Mouse (Mus musculus) olfactory bulb, adult 2 months (tissue): Measurements from ENCODE around the gene Trpm3. TPM values are rescaled to one million over a fixed set of nuclear protein-coding genes. Genes with fewer than 3 reads are reported as not detected.

Experiments
- H3K27ac ChIP-seq: fragments of 200-500 bp; 2 replicates; pipeline ENCODE4 v1.5.1; 2012; ENCODE audit warnings: low read depth, low read length; ENCODE audit not compliant: insufficient read depth
- H3K4me1 ChIP-seq: fragments of 200-500 bp; 2 replicates; pipeline ENCODE4 v1.6.1; 2012; ENCODE audit warnings: low read length; ENCODE audit not compliant: control insufficient read depth, insufficient read depth
- H3K4me3 ChIP-seq: fragments of 200-500 bp; 2 replicates; pipeline ENCODE4 v1.5.1; 2012; ENCODE audit warnings: mild to moderate bottlenecking, low read depth, low read length, moderate library complexity; ENCODE audit not compliant: insufficient read depth
- CTCF ChIP-seq: fragments of 200-500 bp; IDR thresholded peaks from 2 replicates; pipeline ENCODE4 v1.5.1; 2012; ENCODE audit warnings: low read depth, mild to moderate bottlenecking, low read length, moderate library complexity; ENCODE audit not compliant: insufficient read depth
- POLR2A ChIP-seq: fragments of 200-500 bp; IDR thresholded peaks from 2 replicates; pipeline ENCODE4 v1.6.1; 2012; ENCODE audit warnings: mild to moderate bottlenecking, low read depth, low read length, moderate library complexity; ENCODE audit not compliant: insufficient read depth
- WGBS: fragments of 180-500 bp; shearing (Covaris S2); methylation state at CpG from one replicate; pipeline ENCODE4 v1.1.7; 2018; 5-methylcytosine and 5-hydroxymethylcytosine counted together
- polyA plus RNA-seq: library from polyadenylated mRNA; stranded (reverse); fragments of >200 nt; gene quantifications from 2 replicates; pipeline ENCODE4 v1.2.4, GENCODE M21; 2012; ENCODE audit warnings: low replicate concordance; ENCODE audit not compliant: missing spikeins, insufficient read depth, insufficient read length

Trpm3 gene
- polyA plus RNA-seq, 1 experiment = 53.7 TPM

GRCm38 (mm10) chr19:22676206-22676605, 537.4 kb downstream of the Trpm3 start:
- 71% methylated on average over 4 of the region's 4 CpGs for WGBS
- Histone ChIP-seq H3K4me1 (no peaks in the 10 kb centered on the region; the same call in 1 of the 2 replicates), H3K4me3 (no peak overlapping the region), H3K27ac (no peak overlapping the region; the same call in 1 of the 2 replicates)
- TF ChIP-seq POLR2A = no peak
- no peak for TF ChIP-seq CTCF

DNA sequence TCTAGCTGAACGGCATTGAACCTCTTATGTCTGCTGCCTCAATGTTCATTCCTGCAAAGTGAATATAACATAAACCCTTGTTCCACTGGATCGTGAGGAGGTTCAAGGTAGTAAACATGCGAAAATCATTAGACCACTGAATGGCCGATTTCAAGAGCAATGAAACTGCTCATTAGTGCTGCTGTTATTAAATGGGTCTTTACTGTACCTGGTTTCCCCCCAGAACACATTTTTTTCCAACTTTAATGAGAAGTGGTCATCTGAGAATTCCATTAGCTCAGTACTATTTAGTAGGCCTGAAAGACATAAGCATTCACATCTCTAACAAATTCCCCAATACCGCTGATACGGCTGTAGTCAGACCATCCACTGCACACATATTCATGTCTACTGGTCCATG, 543.4 kb downstream of the Trpm3 start:
- no peaks in the 10 kb centered on the region for H3K4me1 ChIP-seq
- TF ChIP-seq POLR2A (no peak), CTCF (no peak)
- 95% methylated on average over 6 of the region's 6 CpGs for WGBS
- no peak overlapping the region for H3K27ac ChIP-seq
- no peak overlapping the region for H3K4me3 ChIP-seq

DNA sequence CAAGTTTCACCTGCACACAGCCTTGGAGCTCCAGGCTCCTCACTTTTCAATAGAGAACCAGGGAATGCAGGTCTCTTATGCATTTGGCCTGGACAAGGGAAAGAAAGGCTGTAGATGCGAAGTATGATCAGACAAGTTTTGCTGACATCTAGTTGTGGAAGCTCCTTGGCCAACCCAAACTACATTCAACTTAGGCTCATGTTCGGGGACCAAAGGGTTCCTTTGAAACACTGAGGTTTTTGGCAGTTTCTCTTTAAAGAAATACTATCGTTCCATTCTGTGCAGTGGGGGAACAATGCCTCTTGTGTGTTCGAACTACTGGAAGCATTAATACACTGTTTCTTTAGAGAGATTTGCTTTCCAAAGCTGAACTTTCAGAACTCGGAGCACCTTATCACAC, 553.1 kb downstream of the Trpm3 start:
- Histone ChIP-seq H3K27ac (no peak overlapping the region), H3K4me3 (no peak overlapping the region), H3K4me1 (peaks cover 3% of the 10 kb centered on the region; the same call in 1 of the 2 replicates)
- WGBS = 65% methylated on average over 5 of the region's 5 CpGs
- TF ChIP-seq POLR2A (no peak), CTCF (no peak)

DNA sequence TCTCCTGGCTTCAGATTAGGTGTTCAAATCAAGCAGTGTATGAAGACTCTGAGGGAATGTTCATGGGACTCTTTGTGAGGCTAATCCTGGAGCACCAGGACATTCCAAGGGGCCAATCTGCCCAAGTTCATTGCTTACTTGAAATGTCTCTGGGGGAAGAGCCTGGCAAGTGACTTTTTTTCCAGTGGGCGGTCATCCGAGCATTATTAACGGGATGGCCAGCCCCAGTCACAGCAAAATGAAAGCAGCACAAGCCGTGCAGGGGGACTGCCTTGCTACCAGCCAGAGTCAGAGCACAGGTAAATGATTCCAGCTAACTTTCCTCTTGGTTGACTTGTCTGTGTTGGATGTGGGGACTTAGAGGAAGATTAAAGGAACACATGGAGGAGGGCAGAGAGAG, 553.7 kb downstream of the Trpm3 start:
- Histone ChIP-seq H3K4me3 (no peak overlapping the region), H3K27ac (0 out of 2 replicates have a peak overlapping the region, but pooled peaks have one; percentile 33), H3K4me1 (peaks cover 3% of the 10 kb centered on the region; the same call in 1 of the 2 replicates)
- TF ChIP-seq CTCF (no peak), POLR2A (no peak)
- WGBS = 67% methylated on average over 4 of the region's 4 CpGs

- 76% methylated on average over 5 of the region's 5 CpGs for WGBS
- Histone ChIP-seq H3K4me1 (peaks cover 3% of the 10 kb centered on the region; the same call in 1 of the 2 replicates), H3K4me3 (no peak overlapping the region), H3K27ac (no peak overlapping the region)
- TF ChIP-seq CTCF (no peak), POLR2A (no peak)
Measured at GRCm38 (mm10) chr19:22692956-22693355, 554.1 kb downstream of the Trpm3 start.

GRCm38 (mm10) chr19:22695423-22695822, 556.6 kb downstream of the Trpm3 start:
- no peak for TF ChIP-seq CTCF
- no peak for TF ChIP-seq POLR2A
- H3K27ac ChIP-seq = no peak overlapping the region
- H3K4me1 ChIP-seq = peaks cover 3% of the 10 kb centered on the region; the same call in 1 of the 2 replicates
- 52% methylated on average over 2 of the region's 2 CpGs for WGBS
- H3K4me3 ChIP-seq = no peak overlapping the region

- Histone ChIP-seq H3K4me1 (no peaks in the 10 kb centered on the region), H3K4me3 (no peak overlapping the region), H3K27ac (no peak overlapping the region)
- 93% methylated on average over 4 of the region's 4 CpGs for WGBS
- no peak for TF ChIP-seq POLR2A
Measured at GRCm38 (mm10) chr19:22698737-22699136, 559.9 kb downstream of the Trpm3 start.

DNA sequence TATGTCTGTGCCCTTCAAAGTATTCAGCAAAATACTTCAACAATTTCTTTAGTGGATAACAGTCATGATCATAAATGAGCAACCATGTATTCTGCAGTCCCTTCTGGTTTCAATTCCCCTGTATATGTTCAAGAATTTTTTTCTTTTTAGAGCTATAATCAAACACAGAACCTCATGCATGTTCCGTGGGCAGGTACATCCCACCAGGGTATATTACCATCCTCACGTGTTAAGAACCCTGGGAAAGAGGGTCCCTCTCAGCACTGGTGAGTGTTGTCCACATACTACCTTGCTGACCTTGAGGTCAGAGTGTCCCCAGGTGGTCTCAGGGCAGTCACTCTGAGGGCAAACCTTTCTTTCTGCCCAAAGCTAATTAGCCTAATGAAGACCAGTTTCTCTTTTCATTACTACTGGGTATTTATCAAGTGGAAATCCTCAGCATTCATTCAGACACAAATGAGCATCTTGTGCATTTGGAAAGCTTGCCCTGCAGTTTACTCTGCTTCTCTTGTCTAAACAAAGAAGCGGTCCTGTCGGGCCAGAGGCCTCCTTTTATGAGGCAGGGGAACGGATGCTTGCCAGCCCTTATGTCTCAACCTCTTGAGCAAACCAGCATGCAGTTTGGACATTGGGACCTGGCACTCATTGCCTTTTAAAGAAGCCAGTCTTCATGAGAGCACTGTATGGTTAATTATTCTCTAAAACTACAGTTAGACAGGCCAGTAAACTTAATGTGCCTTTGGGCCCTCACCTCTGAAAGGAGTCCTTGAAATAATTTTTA, 562.2 kb downstream of the Trpm3 start:
- TF ChIP-seq CTCF (no peak), POLR2A (no peak)
- 55% methylated on average over 5 of the region's 5 CpGs for WGBS
- no peak overlapping the region; the same call in 1 of the 2 replicates for H3K27ac ChIP-seq
- no peak overlapping the region for H3K4me3 ChIP-seq
- H3K4me1 ChIP-seq = no peaks in the 10 kb centered on the region

DNA sequence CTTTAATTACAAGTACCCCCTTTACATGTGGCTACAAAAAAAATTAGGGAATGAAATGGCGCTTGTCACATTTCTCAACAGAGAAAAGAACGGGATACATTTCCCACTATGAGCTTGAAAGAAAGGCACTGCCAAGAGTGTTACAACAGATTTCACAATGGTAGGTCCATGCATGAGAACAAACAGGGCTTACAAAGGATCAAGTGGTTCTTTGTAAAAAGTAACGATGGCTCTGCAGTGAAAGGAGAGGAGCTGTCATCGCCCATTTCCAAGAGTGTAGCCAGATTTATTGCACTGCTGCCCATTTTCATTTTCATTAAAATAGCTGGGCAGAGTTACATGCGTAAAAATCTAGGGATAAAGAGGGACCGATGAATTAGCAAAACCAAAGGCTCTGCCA, 565.0 kb downstream of the Trpm3 start:
- no peaks in the 10 kb centered on the region for H3K4me1 ChIP-seq
- H3K27ac ChIP-seq = no peak overlapping the region
- WGBS = 65% methylated on average over 6 of the region's 6 CpGs
- no peak for TF ChIP-seq CTCF
- no peak for TF ChIP-seq POLR2A
- no peak overlapping the region for H3K4me3 ChIP-seq

- no peak for TF ChIP-seq POLR2A
- TF ChIP-seq CTCF = no peak
- H3K27ac ChIP-seq = no peak overlapping the region
- no peaks in the 10 kb centered on the region for H3K4me1 ChIP-seq
- H3K4me3 ChIP-seq = no peak overlapping the region
Measured at GRCm38 (mm10) chr19:22705414-22705813, 566.6 kb downstream of the Trpm3 start.
